Mouse (Mus musculus): Measurements from ENCODE around the gene Mmgt1.

Gene Mmgt1

GRCm38 (mm10) chrX:56597887-56598640, at the start of gene Mmgt1:
Gene Mmgt1, minus strand, starts transcription at chrX:56598069.
- peak; percentile 76 to 86 for DNase-seq (ENCODE audit: low spot score in 2 of 2)

GRCm38 (mm10) chrX:56640066-56640465, 42.2 kb upstream of the Mmgt1 start:
- DNase-seq (ENCODE audit: low spot score in 2 of 2), result no peak

- no peak for DNase-seq (ENCODE audit: low spot score in 2 of 2)
These were observed 38.3 kb upstream of the Mmgt1 start for GRCm38 (mm10) chrX:56636185-56636584.

- no peak for DNase-seq (ENCODE audit: low spot score in 2 of 2)
These were observed 17.4 kb upstream of the Mmgt1 start for GRCm38 (mm10) chrX:56615236-56615635.

GRCm38 (mm10) chrX:56610318-56610694, 12.4 kb upstream of the Mmgt1 start:
- DNase-seq (ENCODE audit: low spot score in 2 of 2), result peak; percentile 4 to 6

- peak; percentile 72 for DNase-seq (ENCODE audit: low spot score in 2 of 2)
These were observed 11.9 kb upstream of the Mmgt1 start, which contains the start of gene Slc9a6 for GRCm38 (mm10) chrX:56609623-56610317. Gene Slc9a6, plus strand, starts transcription at chrX:56609757.

GRCm38 (mm10) chrX:56609285-56609622, 11.4 kb upstream of the Mmgt1 start:
- DNase-seq (ENCODE audit: low spot score in 2 of 2), result no peak

GRCm38 (mm10) chrX:56607032-56607710, 9.3 kb upstream of the Mmgt1 start:
- no peak for DNase-seq (ENCODE audit: low spot score in 2 of 2)

- DNase-seq (ENCODE audit: low spot score in 2 of 2), result no peak
These were observed 8.7 kb upstream of the Mmgt1 start for GRCm38 (mm10) chrX:56606536-56606935.

- DNase-seq (ENCODE audit: low spot score in 2 of 2), result no peak
These were observed 516 bp downstream of the Mmgt1 start for GRCm38 (mm10) chrX:56597219-56597886.

- no peak for DNase-seq (ENCODE audit: low spot score in 2 of 2)
These were observed 19.7 kb downstream of the Mmgt1 start for GRCm38 (mm10) chrX:56578200-56578599.

GRCm38 (mm10) chrX:56572465-56572864, 25.4 kb downstream of the Mmgt1 start:
- peak in 1 of 2 experiments; percentile 22 for DNase-seq (ENCODE audit: low spot score in 2 of 2)

GRCm38 (mm10) chrX:56553584-56553983, 44.3 kb downstream of the Mmgt1 start:
- no peak for DNase-seq (ENCODE audit: low spot score in 2 of 2)

- DNase-seq (ENCODE audit: low spot score in 2 of 2), result no peak
These were observed 48.4 kb downstream of the Mmgt1 start, which contains the start of gene Gm648 for GRCm38 (mm10) chrX:56549506-56549905. Gene Gm648, minus strand, starts transcription at chrX:56549606.

GRCm38 (mm10) chrX:56537162-56537561, 60.7 kb downstream of the Mmgt1 start:
- peak in 1 of 2 experiments; percentile 3 for DNase-seq (ENCODE audit: low spot score in 2 of 2)
